21 mouse cellular contexts compared by ENCODE assay signal in the genomic region with DNA sequence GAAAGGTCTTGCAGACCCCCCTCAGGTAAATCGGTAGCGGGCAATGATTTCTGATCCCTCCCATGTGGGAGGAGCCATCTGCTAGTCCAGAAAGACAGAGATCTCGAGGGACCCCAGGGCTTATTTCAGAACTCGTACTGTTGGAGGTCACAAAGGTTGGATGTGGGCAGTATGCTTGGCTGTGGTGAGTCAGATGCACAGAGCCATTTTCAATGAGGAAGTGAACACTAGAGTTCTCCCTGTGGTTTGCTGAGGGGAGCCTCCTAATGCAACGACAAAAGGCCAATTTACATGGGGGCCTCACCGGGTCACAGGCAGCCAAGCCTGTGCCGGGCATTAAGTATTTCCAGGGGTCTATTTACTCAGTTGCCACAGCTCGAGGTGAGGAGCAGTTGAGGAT. TPM values are rescaled to one million over a fixed set of nuclear protein-coding genes. Genes with fewer than 3 reads are reported as not detected.
DNase-seq lines count a peak whose midpoint lies in the region; ATAC-seq and TF ChIP-seq lines count a peak whose summit lies in the region.
"Had no signal": no experiment of that assay in that cellular context is flagged by ENCODE, and none has a peak within 500 bp of the region (broad histone marks: within the 10 kb centered on the region; RNA-seq: fewer than 3 reads in every experiment).

No protein-coding gene starts in this region.

- intact Hi-C loops in left cerebral cortex, postnatal 25 days (cut with DNase I): no loop called here

- H3K4me3 ChIP-seq in liver, postnatal 0 days (ENCODE audit: low read depth, low read length): no peak overlapping the region
- no peak overlapping the region for H3K4me3 ChIP-seq in liver, embryonic 12.5 days
- H3K4me3 ChIP-seq: forebrain, embryonic 13.5 days; heart, embryonic 10.5 days; hindbrain, embryonic 10.5 days; midbrain, embryonic 12.5 days; neural tube, embryonic 12.5 days had no signal

- TF ChIP-seq CTCF in liver, postnatal 0 days (IDR thresholded peaks at IDR 0.05; ENCODE audit: low read depth): no peak

- H3K36me3 ChIP-seq in liver, postnatal 0 days (replicated peaks; ENCODE audit: insufficient read depth, low read length): no peaks in the 10 kb centered on the region
- no peaks in the 10 kb centered on the region for H3K36me3 ChIP-seq in liver, embryonic 12.5 days
- no peaks in the 10 kb centered on the region for H3K36me3 ChIP-seq in splenic B cell, adult 2 months (ENCODE audit: control insufficient read depth, insufficient read depth, low read length, poor library complexity, severe bottlenecking)
- H3K36me3 ChIP-seq: heart, embryonic 10.5 days; hindbrain, embryonic 10.5 days; midbrain, embryonic 12.5 days; neural tube, embryonic 12.5 days had no signal

- ATAC-seq in liver, postnatal 0 days: peak; percentile 43; the same call in 1 of the 2 replicates
- ATAC-seq in liver, embryonic 12.5 days: no peak
- peak; percentile 46 for ATAC-seq in CD4-positive, CD25-positive, alpha-beta regulatory T cell, adult 4 months
- ATAC-seq: forebrain, embryonic 13.5 days; hindbrain, postnatal 0 days had no signal

- H3K4me1 ChIP-seq in liver, postnatal 0 days (ENCODE audit: insufficient read depth): no peaks in the 10 kb centered on the region
- H3K4me1 ChIP-seq in liver, embryonic 12.5 days: 0 out of 2 replicates have a peak, but pooled peaks cover 5% of the 10 kb centered on the region

- no peak overlapping the region for H3K9ac ChIP-seq in liver, postnatal 0 days (replicated peaks)
- H3K9ac ChIP-seq in liver, embryonic 12.5 days: no peak overlapping the region
- H3K9ac ChIP-seq: forebrain, embryonic 13.5 days; midbrain, embryonic 12.5 days; neural tube, embryonic 12.5 days had no signal

- TF ChIP-seq EP300 in liver, postnatal 0 days (IDR thresholded peaks at IDR 0.05; ENCODE audit: low read depth): no peak

- H3K27me3 ChIP-seq in liver, postnatal 0 days (ENCODE audit: insufficient read depth, low read length): no peaks in the 10 kb centered on the region
- 0 out of 2 replicates have a peak, but pooled peaks cover 5% of the 10 kb centered on the region for H3K27me3 ChIP-seq in liver, embryonic 12.5 days (replicated peaks)
- no peaks in the 10 kb centered on the region for H3K27me3 ChIP-seq in splenic B cell, adult 2 months (ENCODE audit: control insufficient read depth, insufficient read depth, low read length, poor library complexity, severe bottlenecking)
- H3K27me3 ChIP-seq: forebrain, embryonic 13.5 days; midbrain, embryonic 12.5 days; neural tube, embryonic 12.5 days had no signal

- no peak for DNase-seq in liver, postnatal 0 days
- DNase-seq in induced T-regulatory cell, adult 2 months (ENCODE audit: low read depth): peak; percentile 41
- peak; percentile 77 for DNase-seq in splenic B cell, adult 2 months (ENCODE audit: low read depth, low spot score)
- DNase-seq in testis, postnatal 14 days (ENCODE audit: low spot score): no peak
- DNase-seq in left cerebral cortex, postnatal 25 days (ENCODE audit: low spot score in 2 of 2): no peak
- DNase-seq: adrenal gland, postnatal 10 days; cerebellum, adult 8-10 months; cerebellum, postnatal 36 days; kidney, adult 2 months; kidney, postnatal 10 days; lung, adult 18-20 months; lung, postnatal 10 days; thymus, postnatal 4 days had no signal

- 33% methylated on average over 8 of the region's 8 CpGs for WGBS in liver, postnatal 0 days (ENCODE audit: insufficient replicate concordance)
- WGBS in liver, embryonic 12.5 days (ENCODE audit: insufficient replicate concordance): 31% methylated on average over 8 of the region's 8 CpGs

- no peak overlapping the region for H3K27ac ChIP-seq in liver, postnatal 0 days (ENCODE audit: low read depth)
- H3K27ac ChIP-seq in liver, embryonic 12.5 days: no peak overlapping the region
- H3K27ac ChIP-seq: forebrain, embryonic 13.5 days; heart, embryonic 10.5 days; hindbrain, embryonic 10.5 days; hindbrain, postnatal 0 days; midbrain, embryonic 12.5 days; neural tube, embryonic 12.5 days had no signal

- H3K9me3 ChIP-seq in liver, postnatal 0 days (ENCODE audit: low read length): no peaks in the 10 kb centered on the region
- H3K9me3 ChIP-seq in liver, embryonic 12.5 days (replicated peaks): no peaks in the 10 kb centered on the region
- H3K9me3 ChIP-seq: forebrain, embryonic 13.5 days; heart, embryonic 10.5 days; hindbrain, embryonic 10.5 days; midbrain, embryonic 12.5 days; neural tube, embryonic 12.5 days had no signal

- H3K4me2 ChIP-seq in liver, postnatal 0 days (ENCODE audit: low read depth, low read length): no peak overlapping the region
- no peak overlapping the region for H3K4me2 ChIP-seq in liver, embryonic 12.5 days
- H3K4me2 ChIP-seq: forebrain, embryonic 13.5 days; midbrain, embryonic 12.5 days; neural tube, embryonic 12.5 days had no signal

RNA-seq across cellular contexts. Expression of gene Ppp1r16b, which starts 12.7 kb away (rescaled TPM):
- 2.5 and 2.9 TPM in 2 replicates for polyA plus RNA-seq in liver, postnatal 0 days (2015; fragmentation: Nextera tagmentation; extraction: Ambion mirVana)
- 1.9 and 2.0 TPM in 2 replicates for polyA plus RNA-seq in liver, embryonic 12.5 days (2016; fragmentation: Nextera tagmentation; extraction: Ambion mirVana)
- polyA plus RNA-seq in CD4-positive, CD25-positive, alpha-beta regulatory T cell, adult 4 months (2017; shearing (Covaris generic)): 100 to 1,000 TPM; 121 to 150 TPM
- total RNA-seq in left cerebral cortex, postnatal 25 days (2021): 100 to 1,000 TPM; 119 to 132 TPM

RNA-seq across cellular contexts. Expression of gene Actr5, which starts 53.3 kb away (rescaled TPM):
- 2.8 and 3.1 TPM in 2 replicates for polyA plus RNA-seq in liver, postnatal 0 days (2015; fragmentation: Nextera tagmentation; extraction: Ambion mirVana)
- 12.5 and 13.3 TPM in 2 replicates for polyA plus RNA-seq in liver, embryonic 12.5 days (2016; fragmentation: Nextera tagmentation; extraction: Ambion mirVana)
- polyA plus RNA-seq in CD4-positive, CD25-positive, alpha-beta regulatory T cell, adult 4 months (2017; shearing (Covaris generic)): 1 to 10 TPM; 2.1 to 2.9 TPM
- 1 to 10 TPM; 7.3 to 9.6 TPM for total RNA-seq in left cerebral cortex, postnatal 25 days (2021)

Comparison
In these comparisons a context has a peak if more than half of its experiments do, and no peak if none do; other contexts are left out.
1. DNase-seq: peak in induced T-regulatory cell, adult 2 months (single experiment) and splenic B cell, adult 2 months (single experiment); none in liver, postnatal 0 days (single experiment), testis, postnatal 14 days (single experiment) and left cerebral cortex, postnatal 25 days (0 of 2).
2. RNA of gene Ppp1r16b, which starts 12.7 kb away (polyA plus RNA-seq): 121 to 150 TPM in CD4-positive, CD25-positive, alpha-beta regulatory T cell, adult 4 months; 2.5 to 2.9 TPM in liver, postnatal 0 days and 1.9 to 2.0 TPM in liver, embryonic 12.5 days; every median in the first group is over 10 times any median in the second.